Mouse (Mus musculus): ENCODE results near the gene Adamts6. TPM values are rescaled to one million over a fixed set of nuclear protein-coding genes. Genes with fewer than 3 reads are reported as not detected.

Adamts6 gene
- polyA plus RNA-seq, 1 experiment from 2014 or later, result 3.2 TPM

DNA sequence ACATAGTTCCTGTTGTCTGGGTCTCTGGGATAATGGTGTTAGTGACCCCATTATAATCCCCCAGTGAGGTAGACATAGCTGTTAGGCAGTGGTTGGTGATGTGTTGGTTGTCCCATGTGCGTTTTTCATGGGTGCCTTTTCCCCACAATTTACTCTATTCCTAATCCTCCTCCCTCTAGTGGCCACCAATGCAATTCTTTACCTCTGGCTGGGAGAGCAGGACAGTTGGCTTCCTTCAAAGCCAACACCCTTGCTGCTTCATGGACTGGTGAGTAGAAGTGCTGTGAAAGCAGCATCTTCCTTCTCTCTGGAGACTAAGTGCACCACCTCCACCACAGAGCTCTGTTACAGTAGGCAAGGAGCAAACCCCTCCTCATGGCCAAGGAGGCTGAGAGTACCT, 157.8 kb downstream of the Adamts6 start:
- H3K4me3 ChIP-seq (ENCODE audit: low read depth, low read length), result no peak overlapping the region
- no peaks in the 10 kb centered on the region for H3K9me3 ChIP-seq (ENCODE audit: control insufficient read depth, low read length)
- H3K27me3 ChIP-seq (ENCODE audit: control insufficient read depth, insufficient read depth, low read length), result no peaks in the 10 kb centered on the region
- ATAC-seq (ENCODE audit: insufficient number of reproducible peaks, low FRiP score, low TSS enrichment, low read depth), result no peak
- no peak overlapping the region for H3K9ac ChIP-seq (ENCODE audit: low read length)
- H3K36me3 ChIP-seq (ENCODE audit: control insufficient read depth, insufficient read depth, low read length), result peaks cover 3% of the 10 kb centered on the region; the same call in 1 of the 2 replicates
- H3K4me1 ChIP-seq (ENCODE audit: control insufficient read depth, insufficient read depth, low read length), result no peaks in the 10 kb centered on the region
- H3K4me2 ChIP-seq (ENCODE audit: low read depth, severe bottlenecking), result no peak overlapping the region
- no peak overlapping the region for H3K27ac ChIP-seq (replicated peaks; ENCODE audit: low read depth, low read length)
- DNase-seq (ENCODE audit: low spot score), result no peak
- WGBS, result 76% methylated on average over 1 of the region's 1 CpGs

DNA sequence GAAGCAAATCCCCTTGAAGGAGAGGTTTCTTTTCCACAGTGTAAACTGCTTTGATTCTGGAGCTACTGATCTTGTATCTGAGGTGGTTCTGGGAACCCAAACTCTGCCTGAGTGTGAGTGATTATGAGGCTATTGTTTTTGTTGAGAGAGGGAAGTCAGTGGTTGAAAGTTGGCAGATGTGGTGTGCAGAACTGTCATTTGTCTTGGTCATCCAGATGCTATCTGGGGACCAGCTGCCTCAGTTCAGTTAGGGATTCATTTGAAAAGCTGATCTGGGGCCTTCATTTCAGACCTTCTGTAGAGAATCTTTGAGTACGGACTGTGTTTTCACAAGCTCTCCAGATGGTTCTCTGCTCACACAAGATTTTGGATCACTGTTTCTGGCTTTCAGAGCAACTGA, 159.3 kb downstream of the Adamts6 start:
- WGBS, result 80% methylated on average over 1 of the region's 1 CpGs

GRCm38 (mm10) chr13:104447470-104447869, 159.8 kb downstream of the Adamts6 start:
- no peak overlapping the region for H3K9ac ChIP-seq (ENCODE audit: low read length)
- no peak overlapping the region for H3K4me2 ChIP-seq (ENCODE audit: low read depth, severe bottlenecking)
- H3K27me3 ChIP-seq (ENCODE audit: control insufficient read depth, insufficient read depth, low read length), result no peaks in the 10 kb centered on the region
- H3K4me3 ChIP-seq (ENCODE audit: low read depth, low read length), result no peak overlapping the region
- no peaks in the 10 kb centered on the region for H3K9me3 ChIP-seq (ENCODE audit: control insufficient read depth, low read length)
- peaks cover 3% of the 10 kb centered on the region; the same call in 1 of the 2 replicates for H3K36me3 ChIP-seq (ENCODE audit: control insufficient read depth, insufficient read depth, low read length)
- H3K4me1 ChIP-seq (ENCODE audit: control insufficient read depth, insufficient read depth, low read length), result no peaks in the 10 kb centered on the region
- DNase-seq (ENCODE audit: low spot score), result no peak
- H3K27ac ChIP-seq (replicated peaks; ENCODE audit: low read depth, low read length), result no peak overlapping the region
- ATAC-seq (ENCODE audit: insufficient number of reproducible peaks, low FRiP score, low TSS enrichment, low read depth), result no peak

More for the DNA sequence above, 159.3 kb downstream of the Adamts6 start:
- H3K4me1 ChIP-seq (ENCODE audit: control insufficient read depth, insufficient read depth, low read length), result no peaks in the 10 kb centered on the region
- DNase-seq (ENCODE audit: low spot score), result no peak
- H3K27me3 ChIP-seq (ENCODE audit: control insufficient read depth, insufficient read depth, low read length), result no peaks in the 10 kb centered on the region
- H3K9me3 ChIP-seq (ENCODE audit: control insufficient read depth, low read length), result no peaks in the 10 kb centered on the region
- H3K4me3 ChIP-seq (ENCODE audit: low read depth, low read length), result no peak overlapping the region
- H3K9ac ChIP-seq (ENCODE audit: low read length), result no peak overlapping the region
- no peak for ATAC-seq (ENCODE audit: insufficient number of reproducible peaks, low FRiP score, low TSS enrichment, low read depth)
- H3K27ac ChIP-seq (replicated peaks; ENCODE audit: low read depth, low read length), result no peak overlapping the region
- peaks cover 3% of the 10 kb centered on the region; the same call in 1 of the 2 replicates for H3K36me3 ChIP-seq (ENCODE audit: control insufficient read depth, insufficient read depth, low read length)
- H3K4me2 ChIP-seq (ENCODE audit: low read depth, severe bottlenecking), result no peak overlapping the region

DNA sequence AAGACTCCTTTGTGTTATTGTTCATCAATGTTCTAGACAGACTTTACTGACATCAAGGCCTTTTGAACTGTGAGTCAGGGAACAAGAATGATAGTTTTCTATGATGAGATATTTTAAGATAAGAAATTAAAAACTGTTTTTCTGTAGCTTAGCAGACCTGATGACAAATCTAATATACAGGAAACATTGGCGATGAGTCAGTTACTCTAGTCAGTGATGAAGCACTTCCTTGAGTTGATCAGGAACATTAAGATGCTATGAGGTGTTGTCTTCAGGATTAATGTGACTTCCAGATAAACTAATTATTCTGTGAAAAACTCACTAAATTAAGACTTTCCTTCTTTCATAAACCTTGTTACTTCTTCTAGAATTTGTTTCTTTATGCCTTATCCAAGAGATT, 160.7 kb downstream of the Adamts6 start:
- no peak overlapping the region for H3K4me2 ChIP-seq (ENCODE audit: low read depth, severe bottlenecking)
- WGBS, result 93% methylated on average over 1 of the region's 1 CpGs
- ATAC-seq (ENCODE audit: insufficient number of reproducible peaks, low FRiP score, low TSS enrichment, low read depth), result no peak
- no peak overlapping the region for H3K27ac ChIP-seq (replicated peaks; ENCODE audit: low read depth, low read length)
- no peaks in the 10 kb centered on the region for H3K4me1 ChIP-seq (ENCODE audit: control insufficient read depth, insufficient read depth, low read length)
- no peak overlapping the region for H3K9ac ChIP-seq (ENCODE audit: low read length)
- peaks cover 3% of the 10 kb centered on the region; the same call in 1 of the 2 replicates for H3K36me3 ChIP-seq (ENCODE audit: control insufficient read depth, insufficient read depth, low read length)
- no peak for DNase-seq (ENCODE audit: low spot score)
- H3K27me3 ChIP-seq (ENCODE audit: control insufficient read depth, insufficient read depth, low read length), result no peaks in the 10 kb centered on the region
- H3K4me3 ChIP-seq (ENCODE audit: low read depth, low read length), result no peak overlapping the region
- no peaks in the 10 kb centered on the region for H3K9me3 ChIP-seq (ENCODE audit: control insufficient read depth, low read length)

- Histone ChIP-seq H3K27me3 (ENCODE audit: control insufficient read depth, insufficient read depth, low read length) (no peaks in the 10 kb centered on the region), H3K9ac (ENCODE audit: low read length) (no peak overlapping the region), H3K9me3 (ENCODE audit: control insufficient read depth, low read length) (no peaks in the 10 kb centered on the region), H3K4me1 (ENCODE audit: control insufficient read depth, insufficient read depth, low read length) (no peaks in the 10 kb centered on the region), H3K4me2 (ENCODE audit: low read depth, severe bottlenecking) (no peak overlapping the region), H3K27ac (replicated peaks; ENCODE audit: low read depth, low read length) (no peak overlapping the region), H3K4me3 (ENCODE audit: low read depth, low read length) (no peak overlapping the region), H3K36me3 (ENCODE audit: control insufficient read depth, insufficient read depth, low read length) (no peaks in the 10 kb centered on the region)
- 92% methylated on average over 1 of the region's 1 CpGs for WGBS
- DNase-seq (ENCODE audit: low spot score), result no peak
- no peak for ATAC-seq (ENCODE audit: insufficient number of reproducible peaks, low FRiP score, low TSS enrichment, low read depth)
Measured at GRCm38 (mm10) chr13:104453271-104453974, 165.8 kb downstream of the Adamts6 start.

- Histone ChIP-seq H3K27me3 (ENCODE audit: control insufficient read depth, insufficient read depth, low read length) (no peaks in the 10 kb centered on the region), H3K4me2 (ENCODE audit: low read depth, severe bottlenecking) (no peak overlapping the region), H3K9me3 (ENCODE audit: control insufficient read depth, low read length) (no peaks in the 10 kb centered on the region), H3K36me3 (ENCODE audit: control insufficient read depth, insufficient read depth, low read length) (no peaks in the 10 kb centered on the region), H3K27ac (replicated peaks; ENCODE audit: low read depth, low read length) (no peak overlapping the region), H3K9ac (ENCODE audit: low read length) (no peak overlapping the region), H3K4me3 (ENCODE audit: low read depth, low read length) (no peak overlapping the region), H3K4me1 (ENCODE audit: control insufficient read depth, insufficient read depth, low read length) (no peaks in the 10 kb centered on the region)
- WGBS, result 94% methylated on average over 1 of the region's 1 CpGs
- DNase-seq (ENCODE audit: low spot score), result no peak
- ATAC-seq (ENCODE audit: insufficient number of reproducible peaks, low FRiP score, low TSS enrichment, low read depth), result no peak
Measured at GRCm38 (mm10) chr13:104460287-104460686, 172.7 kb downstream of the Adamts6 start.

GRCm38 (mm10) chr13:104468061-104468460, 180.4 kb downstream of the Adamts6 start:
- Histone ChIP-seq H3K4me1 (ENCODE audit: control insufficient read depth, insufficient read depth, low read length) (no peaks in the 10 kb centered on the region), H3K27me3 (ENCODE audit: control insufficient read depth, insufficient read depth, low read length) (no peaks in the 10 kb centered on the region), H3K36me3 (ENCODE audit: control insufficient read depth, insufficient read depth, low read length) (no peaks in the 10 kb centered on the region; the same call in 1 of the 2 replicates), H3K9ac (ENCODE audit: low read length) (no peak overlapping the region), H3K27ac (replicated peaks; ENCODE audit: low read depth, low read length) (no peak overlapping the region), H3K4me2 (ENCODE audit: low read depth, severe bottlenecking) (no peak overlapping the region), H3K4me3 (ENCODE audit: low read depth, low read length) (no peak overlapping the region), H3K9me3 (ENCODE audit: control insufficient read depth, low read length) (no peaks in the 10 kb centered on the region)
- ATAC-seq (ENCODE audit: insufficient number of reproducible peaks, low FRiP score, low TSS enrichment, low read depth) (no peak), DNase-seq (ENCODE audit: low spot score) (no peak)
- 80% methylated on average over 1 of the region's 1 CpGs for WGBS

GRCm38 (mm10) chr13:104476285-104476956, 188.8 kb downstream of the Adamts6 start:
- no peak overlapping the region for H3K4me2 ChIP-seq (ENCODE audit: low read depth, severe bottlenecking)
- 84% methylated on average over 9 of the region's 9 CpGs for WGBS
- no peaks in the 10 kb centered on the region for H3K27me3 ChIP-seq (ENCODE audit: control insufficient read depth, insufficient read depth, low read length)
- DNase-seq (ENCODE audit: low spot score) (no peak), ATAC-seq (ENCODE audit: insufficient number of reproducible peaks, low FRiP score, low TSS enrichment, low read depth) (no peak)
- no peak overlapping the region for H3K9ac ChIP-seq (ENCODE audit: low read length)
- H3K4me1 ChIP-seq (ENCODE audit: control insufficient read depth, insufficient read depth, low read length), result no peaks in the 10 kb centered on the region
- no peak overlapping the region for H3K4me3 ChIP-seq (ENCODE audit: low read depth, low read length)
- H3K27ac ChIP-seq (replicated peaks; ENCODE audit: low read depth, low read length), result no peak overlapping the region
- H3K36me3 ChIP-seq (ENCODE audit: control insufficient read depth, insufficient read depth, low read length), result no peaks in the 10 kb centered on the region; the same call in none of the 2 replicates
- H3K9me3 ChIP-seq (ENCODE audit: control insufficient read depth, low read length), result no peaks in the 10 kb centered on the region
